Mouse (Mus musculus): ENCODE measurements around the gene Mtmr11.
"Not testable (repeated sequence)": the region's sequence is repeated elsewhere in the genome, so short reads cannot be mapped to it uniquely, and the experiment has no call there.

Mtmr11 gene

DNA sequence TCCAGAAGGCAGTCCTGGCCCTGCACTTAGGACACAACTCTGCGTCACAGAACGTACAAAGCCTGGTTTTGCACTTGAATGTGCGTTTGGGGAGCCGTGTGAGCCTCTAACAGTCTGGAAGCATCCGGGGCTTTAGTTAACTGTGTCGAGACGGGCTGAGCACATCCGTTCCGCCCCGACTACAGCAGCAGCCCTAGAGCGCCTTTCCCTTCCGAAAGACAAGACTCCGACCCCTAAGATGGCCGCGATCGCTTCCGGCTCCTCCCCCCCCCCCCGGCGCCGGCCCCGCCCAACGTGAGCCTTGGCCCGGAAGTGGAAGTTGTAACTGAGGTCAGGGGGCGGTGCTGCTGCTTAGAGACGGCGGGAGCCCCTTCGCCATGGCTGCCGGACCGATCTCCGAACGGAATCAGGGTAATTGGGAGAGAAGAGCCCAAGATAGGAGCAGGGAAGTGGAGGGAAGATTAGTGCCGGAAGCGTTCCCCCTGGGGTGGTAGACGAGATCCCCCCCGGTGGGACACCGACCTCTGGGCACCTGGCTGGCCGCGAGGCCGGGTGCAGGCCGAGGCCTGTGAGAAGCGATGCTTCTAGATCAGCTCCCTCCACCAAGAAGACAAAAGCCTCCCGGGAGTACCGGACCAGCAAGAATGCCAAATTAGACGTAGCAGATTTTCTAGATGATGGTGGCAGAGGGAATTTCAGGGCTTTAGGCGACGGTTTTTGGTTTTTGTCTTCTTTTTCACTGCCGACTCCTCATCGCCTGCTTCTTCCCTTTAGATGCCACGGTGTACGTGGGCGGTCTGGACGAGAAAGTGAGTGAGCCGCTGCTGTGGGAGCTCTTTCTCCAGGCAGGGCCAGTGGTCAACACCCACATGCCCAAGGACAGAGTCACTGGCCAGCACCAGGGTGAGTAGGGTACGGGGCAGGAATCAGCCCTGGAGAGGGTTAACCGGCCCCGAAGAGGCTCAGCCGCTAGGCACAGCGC is 10.7 kb downstream of the Mtmr11 start, which contains the start of gene Sf3b4:
Gene Sf3b4 (plus strand): TSS at position 136 of the 982 bp plus-strand sequence.
- peak; percentile 74 to 76 for DNase-seq

DNA sequence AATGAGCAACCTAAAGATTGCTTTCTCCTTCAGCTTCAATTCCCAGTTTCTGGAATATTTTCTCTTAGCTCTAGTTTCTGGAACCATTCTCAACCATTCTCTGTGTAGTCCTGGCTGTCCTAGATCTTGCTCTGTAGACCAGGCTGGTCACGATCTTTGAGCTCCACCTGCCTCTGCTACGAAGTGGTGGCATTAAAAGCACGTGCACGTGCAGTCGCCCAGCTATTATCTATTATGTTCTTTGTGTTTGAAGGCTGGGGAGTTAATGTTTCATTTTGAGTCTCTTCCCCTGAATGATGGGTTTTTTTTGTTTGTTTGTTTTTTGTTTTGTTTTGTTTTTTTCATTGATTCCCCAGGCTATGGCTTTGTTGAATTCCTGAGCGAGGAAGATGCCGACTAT is 11.4 kb downstream of the Mtmr11 start:
- DNase-seq, result no peak

DNA sequence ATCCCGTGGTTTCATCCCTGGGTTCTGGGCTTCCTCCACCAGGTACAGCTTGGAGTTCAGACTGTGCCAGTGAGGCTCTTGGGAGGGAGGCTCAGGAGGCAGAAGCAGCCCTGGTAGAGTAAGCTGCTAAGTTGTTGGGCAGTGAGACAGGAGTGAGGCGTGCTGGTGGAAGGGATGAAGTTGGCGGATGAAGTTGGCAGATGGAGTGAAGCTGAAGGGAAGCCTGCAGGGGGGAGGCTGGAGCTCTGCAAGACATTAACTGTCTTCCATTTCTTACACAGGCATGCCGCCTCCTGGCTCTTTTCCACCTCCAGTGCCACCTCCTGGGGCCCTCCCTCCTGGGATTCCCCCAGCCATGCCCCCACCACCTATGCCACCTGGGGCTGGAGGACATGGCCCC is 12.2 kb downstream of the Mtmr11 start:
- not testable (repeated sequence) for DNase-seq

DNA sequence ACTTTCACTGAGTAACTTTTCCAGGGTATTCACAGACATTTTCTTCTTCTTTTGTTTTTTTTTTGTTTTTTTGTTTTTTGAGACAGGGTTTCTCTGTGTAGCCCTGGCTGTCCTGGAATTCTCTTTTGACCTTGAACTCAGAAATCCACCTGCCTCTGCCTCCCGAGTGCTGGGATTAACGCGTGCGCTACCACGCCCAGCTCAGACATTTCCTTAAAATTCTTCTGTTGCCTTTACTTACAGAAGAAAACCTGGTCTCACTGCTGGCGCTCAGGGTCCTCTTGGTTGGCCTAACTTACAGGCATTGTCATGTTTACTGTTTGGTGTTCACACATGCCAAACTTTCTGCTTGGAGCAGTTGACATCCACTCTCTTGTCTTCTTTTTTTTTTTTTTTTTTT is 13.4 kb downstream of the Mtmr11 start:
- DNase-seq, result no peak

- no peak for DNase-seq
Measured at GRCm38 (mm10) chr3:96178427-96178826, 16.6 kb downstream of the Mtmr11 start.

DNA sequence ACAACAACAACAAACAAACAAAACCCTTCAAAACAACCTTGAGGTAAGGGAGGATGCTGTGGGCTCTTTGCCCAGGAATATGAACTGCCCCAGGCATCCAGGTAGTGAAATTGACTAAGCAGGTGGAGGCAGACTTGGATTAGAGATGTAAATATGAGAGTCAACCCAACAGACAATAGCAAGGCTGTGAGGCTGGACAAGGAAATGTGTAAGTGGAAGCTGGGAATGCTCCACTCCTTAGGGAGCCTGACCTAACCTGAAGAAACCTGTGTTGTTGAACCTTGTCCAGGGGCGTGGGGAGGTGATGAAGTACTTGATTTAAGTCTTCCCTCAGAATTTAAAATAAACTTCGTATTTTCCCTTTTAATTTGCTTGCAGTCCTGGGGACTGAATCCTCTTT is 17.1 kb downstream of the Mtmr11 start:
- no peak for DNase-seq

GRCm38 (mm10) chr3:96179531-96179930 is 17.7 kb downstream of the Mtmr11 start:
- no peak for DNase-seq

- DNase-seq, result peak; percentile 35 to 52
Measured at GRCm38 (mm10) chr3:96180727-96181477, 19.1 kb downstream of the Mtmr11 start, which contains the start of gene Sv2a. Sv2a (plus strand) TSS chr3:96181151.

GRCm38 (mm10) chr3:96181510-96182381 is 19.9 kb downstream of the Mtmr11 start:
- DNase-seq, result no peak

DNA sequence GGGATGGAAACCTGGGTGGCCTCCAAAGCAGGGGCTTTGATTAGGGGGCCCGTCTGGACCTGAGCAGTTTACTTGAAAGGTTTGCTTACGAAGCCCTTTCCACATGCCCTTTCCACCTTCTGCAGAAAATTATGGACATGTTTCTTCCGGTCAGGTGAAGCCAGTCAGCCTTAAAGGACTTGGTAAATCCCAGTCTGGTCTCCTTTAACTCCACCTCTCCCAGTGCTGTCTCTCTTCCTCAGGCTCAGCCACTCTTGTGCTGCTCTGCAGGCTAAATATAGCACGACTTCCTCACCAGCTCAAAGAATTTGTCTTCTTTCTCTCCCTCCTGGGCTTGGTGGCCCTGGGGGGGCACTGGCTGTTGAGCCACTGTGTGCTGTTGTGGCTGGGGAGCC is 20.6 kb downstream of the Mtmr11 start:
- DNase-seq, result no peak

- DNase-seq, result no peak
Measured at GRCm38 (mm10) chr3:96192977-96193376, 31.2 kb downstream of the Mtmr11 start.

DNA sequence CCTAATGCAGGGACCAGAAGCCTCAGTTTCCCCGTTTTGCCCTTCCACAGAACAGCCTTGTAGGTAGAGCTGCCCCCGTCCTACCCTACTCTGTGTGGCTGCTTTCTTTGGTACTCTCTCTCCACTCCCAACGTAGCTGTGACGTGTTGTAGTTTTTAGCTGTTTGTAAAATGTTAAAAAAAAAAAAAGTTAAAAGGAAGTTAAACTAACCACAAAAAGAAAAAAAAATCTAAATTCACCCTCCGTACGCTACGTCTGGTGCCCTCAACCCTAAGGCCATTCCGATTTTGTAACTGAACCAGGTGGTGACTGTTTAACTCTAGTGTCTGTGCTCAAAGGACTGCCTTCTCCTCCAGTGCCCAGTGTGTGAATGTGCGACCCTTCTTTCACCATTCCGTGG is 33.2 kb downstream of the Mtmr11 start:
- no peak for DNase-seq

DNA sequence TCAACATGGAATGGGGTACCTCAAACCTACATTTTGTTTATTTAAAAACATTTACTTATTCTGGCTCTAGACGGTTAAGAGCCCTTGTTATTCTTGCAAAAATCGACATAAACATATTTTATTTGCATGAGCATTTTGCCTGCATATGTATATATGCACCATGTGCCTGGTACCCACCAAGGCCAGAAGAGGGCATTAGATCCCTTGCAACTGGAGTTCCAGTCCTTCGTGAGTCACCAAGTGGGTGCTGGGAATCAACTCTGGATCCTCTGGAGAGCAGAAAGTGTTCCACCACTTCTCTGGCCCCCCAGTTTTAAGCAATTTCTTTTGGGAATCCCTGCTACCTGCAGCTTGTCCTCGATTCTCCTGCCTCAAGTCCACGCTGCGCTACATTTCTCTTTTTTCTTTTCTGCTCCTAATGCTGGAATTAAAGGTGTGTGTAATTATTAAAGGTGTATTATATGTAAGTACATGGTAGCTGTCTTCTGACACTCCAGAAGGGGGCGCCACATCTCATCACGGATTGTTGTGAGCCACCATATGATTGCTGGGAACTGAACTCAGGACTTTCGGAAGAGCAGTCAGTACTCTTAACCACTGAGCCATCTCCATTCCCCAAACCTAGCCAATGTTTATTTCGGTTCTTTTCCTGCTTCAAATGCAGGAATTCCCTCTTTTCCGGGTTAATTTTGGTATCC is 34.0 kb downstream of the Mtmr11 start:
- DNase-seq, result no peak

GRCm38 (mm10) chr3:96196437-96197128 is 34.8 kb downstream of the Mtmr11 start:
- no peak for DNase-seq

DNA sequence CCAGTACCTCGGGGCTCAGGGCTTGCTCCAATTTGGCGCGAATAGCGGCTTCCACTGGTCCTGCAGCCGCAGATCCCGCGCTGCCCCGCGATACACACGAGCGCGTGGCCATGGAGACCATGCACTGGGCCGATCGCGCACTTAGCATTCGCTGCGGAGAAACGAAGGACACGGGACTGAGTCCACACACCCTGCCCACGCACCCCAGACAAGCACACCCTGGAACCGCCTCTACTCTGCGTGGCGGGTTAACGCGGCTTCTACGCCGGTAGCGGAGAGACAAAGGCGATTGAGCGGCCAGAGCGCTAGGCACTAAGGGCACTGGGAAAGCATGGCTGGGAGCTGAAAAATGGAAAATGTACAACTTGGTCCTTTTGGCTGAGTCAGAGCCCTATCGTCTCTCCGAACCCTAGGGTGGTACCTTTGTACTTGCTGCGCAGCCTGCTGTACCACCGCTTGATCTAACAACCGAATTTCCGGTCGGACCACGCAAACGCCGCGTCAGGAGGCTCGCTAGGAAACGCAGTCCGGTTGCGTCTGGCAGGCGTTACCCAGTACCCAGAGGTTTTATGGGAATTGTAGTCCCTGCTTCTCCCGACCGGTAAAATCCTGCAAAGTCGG is 35.4 kb downstream of the Mtmr11 start:
- peak; percentile 79 to 80 for DNase-seq

- DNase-seq, result no peak
Measured at GRCm38 (mm10) chr3:96198181-96198580, 36.4 kb downstream of the Mtmr11 start.

- not testable (repeated sequence) for DNase-seq
Measured at GRCm38 (mm10) chr3:96198601-96199251, 36.9 kb downstream of the Mtmr11 start.

GRCm38 (mm10) chr3:96199731-96200130 is 37.9 kb downstream of the Mtmr11 start:
- no peak for DNase-seq

DNA sequence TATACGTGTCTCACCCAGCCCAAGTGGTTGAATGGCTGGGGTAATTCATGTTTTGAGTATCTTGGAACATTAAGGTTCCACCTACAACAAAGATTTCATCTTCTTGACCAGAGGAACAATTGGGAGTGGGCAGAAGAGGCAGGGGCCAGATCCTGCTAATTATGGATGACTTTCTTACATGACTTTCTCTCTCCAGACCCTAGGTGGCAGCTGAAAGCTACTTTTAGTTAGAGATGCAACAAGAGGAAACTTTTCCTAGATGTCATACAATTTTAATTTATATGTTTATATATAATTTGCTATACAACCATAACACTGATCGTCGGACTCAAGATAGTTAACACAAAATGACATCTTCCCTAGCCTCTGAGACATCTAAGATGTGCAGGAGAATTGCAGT is 46.0 kb downstream of the Mtmr11 start:
- DNase-seq, result no peak

GRCm38 (mm10) chr3:96209242-96209641 is 47.4 kb downstream of the Mtmr11 start:
- no peak for DNase-seq
